Mouse (Mus musculus) lung, postnatal 10 days (tissue): ENCODE measurements around the gene Samd4.

Experiments used
- DNase-seq: peaks from one replicate; pipeline ENCODE4 v3.0.0; 2021

The Samd4 gene

DNA sequence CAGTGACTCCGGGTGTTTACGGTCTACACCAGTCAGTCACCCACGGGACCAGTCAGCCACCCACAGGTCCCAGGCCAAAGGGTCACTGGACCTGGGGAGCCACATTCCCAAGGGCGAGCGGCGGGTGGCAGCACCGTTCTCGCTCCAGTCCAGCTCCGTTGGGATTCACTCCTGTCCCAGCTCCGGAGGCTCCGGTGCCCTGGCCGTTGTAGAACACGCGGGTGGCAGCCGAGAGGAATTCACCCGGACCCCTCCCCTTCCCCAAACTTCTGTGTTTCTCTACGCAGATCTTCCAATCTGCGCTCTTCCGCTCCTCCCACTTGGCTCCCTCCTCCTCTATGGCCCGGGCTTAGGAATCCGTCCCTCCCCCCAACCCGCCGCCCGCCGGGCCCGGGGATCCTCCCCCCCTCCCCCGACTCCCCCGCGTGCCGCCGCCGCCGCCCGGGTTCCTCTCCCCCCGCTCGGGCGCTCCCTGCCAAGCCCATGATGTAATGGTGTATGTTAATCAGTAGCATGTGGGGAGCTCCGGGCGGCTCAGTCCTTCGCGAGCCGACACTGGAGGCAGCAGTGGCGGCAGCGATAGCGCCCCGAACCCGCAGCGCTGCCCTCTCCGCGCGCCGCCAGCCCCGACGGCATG lies at the start of gene Samd4:
Gene Samd4, plus strand, starts transcription at position 424 of the 637 bp plus-strand sequence.
- peak; percentile 91 for DNase-seq

DNA sequence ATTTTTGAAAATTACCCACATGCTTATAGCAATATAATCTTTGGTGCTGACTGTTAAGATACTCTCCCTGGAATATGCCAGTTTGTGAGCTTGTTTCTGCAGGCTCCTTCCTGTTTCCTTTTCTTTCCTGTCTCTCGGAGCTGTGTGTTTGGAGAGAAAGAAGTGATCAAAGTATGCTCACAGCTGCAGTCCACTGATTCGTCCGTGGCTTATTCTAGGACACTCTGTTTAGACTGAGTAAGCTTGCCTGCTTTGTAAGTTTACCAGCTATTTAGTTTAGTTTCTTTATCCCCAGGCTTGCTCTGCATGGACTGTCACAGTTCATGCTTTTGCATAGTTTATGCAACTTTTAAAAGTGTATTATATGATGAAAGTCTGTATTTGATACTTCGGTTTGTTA lies 43.3 kb upstream of the Samd4 start:
- DNase-seq = peak; percentile 44

- no peak for DNase-seq
These were observed 36.9 kb upstream of the Samd4 start for GRCm38 (mm10) chr14:46845706-46846105.

DNA sequence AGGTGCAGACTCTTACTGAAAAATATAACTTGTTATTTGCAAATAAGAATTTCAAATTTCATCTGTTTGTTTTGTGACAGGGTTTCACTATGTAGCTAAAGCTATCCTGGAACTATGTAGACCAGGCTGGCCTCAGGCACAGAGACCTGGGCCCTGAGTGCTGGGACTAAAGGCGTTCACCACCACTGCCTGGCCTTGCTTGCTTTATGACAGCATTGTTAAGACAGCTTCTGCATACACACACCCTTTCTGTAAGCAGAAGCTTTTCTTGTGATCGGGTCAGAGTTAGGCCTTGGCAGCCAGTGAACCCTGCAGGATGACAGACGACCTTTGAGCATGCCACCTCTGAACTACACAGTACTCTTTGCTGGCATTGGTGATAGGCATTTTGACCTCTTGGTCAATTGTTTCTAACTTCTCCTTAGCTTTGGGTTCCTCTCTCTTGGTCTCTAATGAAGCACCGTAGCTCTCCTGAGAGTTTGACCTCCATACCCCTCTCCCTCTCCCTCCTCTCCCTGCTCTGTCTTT lies 34.5 kb upstream of the Samd4 start:
- DNase-seq = no peak

DNA sequence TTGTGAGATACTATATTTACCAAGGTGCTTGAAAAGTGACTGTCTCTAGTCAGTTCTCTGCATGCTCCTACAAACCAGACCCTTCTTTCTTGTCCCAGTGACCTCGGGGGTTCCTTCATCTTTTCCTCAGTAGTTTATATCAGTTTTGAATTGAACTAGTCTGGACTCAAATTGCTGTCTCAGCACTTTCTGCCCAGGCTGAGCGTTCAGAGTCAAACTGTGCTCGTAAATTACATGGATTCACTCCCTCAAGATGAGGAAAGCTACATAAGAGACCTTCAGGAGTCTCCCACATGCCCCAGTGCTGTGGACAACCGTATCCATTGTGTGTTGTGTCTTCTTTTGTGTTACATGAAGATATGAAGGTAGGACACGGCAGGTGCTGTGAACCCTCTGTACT lies 33.9 kb upstream of the Samd4 start:
- DNase-seq = no peak

DNA sequence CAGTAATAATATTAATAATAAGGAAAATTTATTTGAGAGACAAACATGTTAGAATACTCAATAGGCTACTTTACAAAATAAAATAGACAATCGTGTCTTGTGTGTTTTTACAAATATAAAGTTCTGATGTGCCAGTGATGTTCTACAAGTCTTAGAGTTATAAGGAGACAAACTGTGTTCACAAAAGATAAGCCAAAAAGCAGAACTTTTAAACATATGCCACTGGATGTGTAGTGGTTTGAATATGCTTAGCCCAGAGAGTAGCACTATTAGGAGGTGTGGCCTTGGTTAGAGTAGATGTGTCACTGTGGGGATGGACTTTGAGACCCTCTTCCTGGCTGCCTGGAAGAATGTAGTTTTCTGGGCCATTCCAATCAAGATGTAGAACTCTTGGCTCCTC lies 32.9 kb upstream of the Samd4 start:
- no peak for DNase-seq

DNA sequence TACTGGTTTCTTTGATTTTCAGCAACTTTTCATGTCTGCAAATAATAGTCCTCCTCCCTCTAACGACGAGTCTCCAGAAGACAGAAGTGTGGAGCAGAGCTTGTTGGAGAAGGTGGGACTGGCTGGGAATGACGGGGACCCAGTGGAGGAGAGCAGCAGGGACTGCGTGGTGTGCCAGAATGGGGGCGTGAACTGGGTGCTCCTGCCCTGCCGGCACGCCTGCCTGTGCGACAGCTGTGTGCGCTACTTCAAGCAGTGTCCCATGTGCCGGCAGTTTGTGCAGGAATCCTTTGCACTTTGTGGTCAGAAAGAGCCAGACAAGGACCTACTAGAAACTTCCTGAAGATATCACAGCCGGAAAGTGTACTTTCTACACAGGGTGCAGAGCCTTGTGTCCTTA lies 29.0 kb upstream of the Samd4 start:
- DNase-seq = peak; percentile 36

- DNase-seq = no peak
These were observed 19.7 kb upstream of the Samd4 start for GRCm38 (mm10) chr14:46862922-46863321.

DNA sequence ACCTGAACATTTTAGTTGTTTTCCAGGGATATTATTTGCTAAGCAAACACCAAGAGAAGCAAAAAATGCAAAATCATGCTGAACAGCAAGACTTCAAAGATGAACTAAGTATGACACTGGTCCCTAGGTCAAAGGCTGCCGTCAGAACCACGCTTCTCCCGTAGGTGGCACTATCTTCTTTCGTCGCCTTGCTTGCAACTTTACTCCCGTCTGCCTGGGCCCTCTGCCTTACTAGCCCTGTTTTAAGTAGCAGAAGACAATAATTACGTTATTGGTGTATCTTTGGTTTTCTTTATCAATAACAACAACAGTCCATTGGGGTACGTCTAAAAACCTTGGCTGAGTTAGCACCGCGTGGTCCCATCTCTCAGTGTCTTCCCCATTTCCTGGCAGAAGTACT lies 1.7 kb upstream of the Samd4 start:
- peak; percentile 83 for DNase-seq

DNA sequence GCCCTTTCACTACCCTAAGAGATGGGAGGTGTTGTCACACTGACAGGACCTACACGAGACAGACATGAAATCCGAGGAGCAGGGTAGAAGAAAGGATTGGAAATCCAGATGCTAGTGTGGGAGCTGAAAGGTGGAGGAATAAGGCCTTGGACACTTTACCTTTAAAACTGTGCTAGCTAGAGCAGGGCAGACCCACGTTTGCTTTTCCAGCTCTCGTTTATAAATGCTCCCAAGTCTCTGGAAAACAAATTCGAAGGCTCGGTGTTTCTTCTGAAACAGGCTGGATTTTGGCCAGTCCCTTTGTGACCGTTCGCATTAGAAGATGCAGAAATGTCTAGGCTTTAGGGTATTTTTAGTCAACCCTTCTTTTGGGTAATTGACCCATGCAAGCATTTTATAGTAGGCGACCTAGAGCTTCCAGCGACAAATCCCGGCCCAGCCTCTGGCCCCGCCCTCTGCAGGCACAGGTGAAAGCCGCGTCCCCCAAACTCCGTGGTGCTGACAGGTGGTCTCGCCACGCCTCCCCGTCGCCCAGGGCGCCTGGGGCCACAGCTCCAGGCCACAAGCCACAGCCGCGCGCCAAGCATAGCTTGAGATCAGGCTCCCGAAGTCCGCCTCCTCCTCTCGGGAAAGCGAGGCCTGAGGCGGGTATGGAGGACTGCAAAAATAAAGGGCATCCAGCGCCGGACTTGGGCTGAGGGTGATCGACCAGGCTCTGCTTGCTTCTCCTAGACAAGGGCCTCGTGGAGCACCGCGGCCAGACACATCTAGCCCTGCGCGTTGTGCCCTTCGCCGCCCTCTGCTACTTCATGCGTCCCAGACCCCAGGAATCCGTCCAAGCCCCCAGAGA lies 848 bp upstream of the Samd4 start:
- no peak for DNase-seq

- DNase-seq = peak; percentile 73
These were observed 615 bp downstream of the Samd4 start for GRCm38 (mm10) chr14:46883068-46883870.

GRCm38 (mm10) chr14:46883871-46884441 lies 1.3 kb downstream of the Samd4 start:
- DNase-seq = peak; percentile 59

- peak; percentile 66 for DNase-seq
These were observed 2.2 kb downstream of the Samd4 start for GRCm38 (mm10) chr14:46884701-46885428.

- DNase-seq = peak; percentile 6
These were observed 2.7 kb downstream of the Samd4 start for GRCm38 (mm10) chr14:46885429-46885755.

DNA sequence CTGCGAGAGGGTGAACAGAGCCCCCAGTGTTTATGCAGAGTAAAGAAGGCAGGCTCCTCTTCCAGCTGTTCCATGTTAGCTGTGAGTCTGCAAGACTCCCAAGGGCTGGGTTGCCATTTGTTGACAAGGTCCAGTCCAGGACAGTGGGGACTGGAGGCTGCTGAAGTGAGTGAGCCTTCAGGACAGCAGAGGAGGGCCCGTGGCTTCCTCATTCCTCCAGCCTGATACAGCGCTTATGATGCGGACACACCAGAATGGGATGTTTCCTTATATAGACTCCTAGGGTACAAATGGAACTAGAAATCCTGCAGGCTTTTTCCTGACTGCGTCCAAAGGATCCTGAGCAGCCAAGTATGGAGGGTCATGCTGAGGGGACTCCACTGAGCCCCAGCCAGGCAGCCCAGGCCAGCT lies 3.2 kb downstream of the Samd4 start:
- peak; percentile 66 for DNase-seq

DNA sequence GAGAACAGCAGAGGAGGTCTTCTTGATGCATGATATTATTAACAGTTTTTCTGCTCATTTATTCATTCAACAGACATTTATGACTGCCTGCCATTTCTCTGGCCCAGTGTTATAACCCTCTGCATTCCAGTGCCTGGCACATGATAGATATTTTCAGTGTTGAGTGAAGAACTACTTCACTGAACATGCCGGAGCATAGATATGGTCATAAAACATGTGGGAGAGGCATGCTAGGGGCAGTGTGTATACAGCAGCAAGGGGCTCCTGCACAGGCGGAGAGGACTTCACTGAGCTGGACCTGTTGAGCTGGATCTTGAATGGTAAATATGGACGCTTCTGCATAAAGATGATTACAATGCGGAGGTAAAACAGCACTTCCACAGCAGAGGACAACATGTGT lies 6.4 kb downstream of the Samd4 start:
- DNase-seq = no peak

DNA sequence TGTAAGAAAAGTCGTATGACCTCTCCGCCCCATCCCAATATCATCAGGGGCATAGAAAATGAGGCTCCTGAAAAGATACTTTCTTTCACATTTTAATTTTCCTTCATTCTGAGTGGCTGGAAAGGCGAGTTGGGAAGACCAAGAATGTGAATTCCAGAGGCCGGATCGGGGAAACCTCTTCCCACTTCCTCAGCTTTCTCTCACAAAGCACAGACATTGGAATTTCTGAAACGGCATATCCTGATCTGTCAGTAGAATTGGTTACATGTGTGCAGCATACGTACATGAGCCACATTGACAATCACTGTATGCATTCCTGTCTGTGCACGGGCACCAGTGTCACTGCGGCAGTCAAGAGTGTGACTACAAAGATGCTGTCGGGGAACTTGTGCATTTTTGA lies 11.3 kb downstream of the Samd4 start:
- no peak for DNase-seq

DNA sequence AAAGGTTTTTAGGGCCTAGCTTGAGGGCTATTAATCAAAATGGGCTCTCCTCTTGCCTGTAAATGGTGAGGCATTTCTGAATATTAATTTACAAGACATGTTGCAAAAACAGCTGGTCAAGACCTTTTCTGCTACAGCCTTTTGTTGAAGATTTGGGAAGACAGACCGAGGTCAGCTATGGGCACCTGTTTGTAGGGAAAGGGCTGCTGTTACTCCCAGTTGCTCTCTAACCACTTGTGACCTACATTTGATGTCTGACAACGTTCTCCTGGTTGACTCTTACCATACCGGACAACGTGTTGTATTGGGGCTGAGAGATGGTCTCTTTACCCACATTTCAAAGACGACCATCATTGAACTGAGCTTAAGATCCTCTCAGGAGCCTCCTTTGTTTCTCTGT lies 15.3 kb downstream of the Samd4 start:
- DNase-seq = no peak

DNA sequence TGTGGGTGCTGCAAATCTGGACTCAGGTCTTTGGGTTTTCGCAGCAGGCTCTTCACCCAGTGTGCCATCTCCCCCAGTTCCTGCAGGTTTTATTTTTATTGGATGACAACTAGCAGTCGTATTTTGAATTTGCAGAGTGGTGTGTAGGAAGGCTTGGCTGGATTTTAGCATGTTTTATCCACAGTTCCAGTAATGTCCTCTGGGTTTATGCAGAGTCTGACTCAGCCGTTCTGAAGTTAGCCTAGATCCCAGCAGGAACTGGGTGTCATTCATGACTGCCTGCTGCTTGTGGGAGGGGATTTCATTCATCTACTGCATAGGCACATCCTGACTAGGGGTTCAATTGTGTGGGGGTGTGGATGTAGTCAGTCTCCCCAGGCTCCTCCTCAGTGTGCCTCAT lies 16.0 kb downstream of the Samd4 start:
- DNase-seq = no peak

DNA sequence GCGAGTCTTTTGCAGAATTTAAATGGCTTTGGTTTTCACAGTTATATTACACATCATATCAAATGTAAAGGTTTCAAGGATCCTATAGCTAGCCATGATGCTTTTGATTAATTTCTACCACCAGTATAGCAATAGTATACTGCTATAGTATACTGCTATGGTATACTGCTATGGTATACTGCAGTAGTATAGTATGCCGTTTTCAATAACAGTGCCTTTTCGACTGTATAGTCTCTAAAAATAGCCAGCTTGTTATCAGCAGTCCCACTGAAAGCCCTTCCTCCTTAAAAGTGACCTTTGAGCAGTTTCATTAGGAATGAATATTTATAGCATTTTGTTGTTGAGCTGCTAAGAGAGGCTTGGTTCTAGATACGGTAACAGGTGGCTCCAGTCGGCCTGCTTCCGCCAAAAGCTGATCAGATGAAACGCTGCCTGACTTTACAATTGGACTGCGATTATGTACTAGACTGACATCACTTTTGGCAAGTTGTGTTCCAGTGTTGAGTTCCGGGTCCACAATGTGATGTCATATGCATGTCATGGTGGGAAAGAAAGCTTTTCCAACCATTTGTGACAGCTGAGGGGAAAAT lies 19.9 kb downstream of the Samd4 start:
- DNase-seq = no peak

DNA sequence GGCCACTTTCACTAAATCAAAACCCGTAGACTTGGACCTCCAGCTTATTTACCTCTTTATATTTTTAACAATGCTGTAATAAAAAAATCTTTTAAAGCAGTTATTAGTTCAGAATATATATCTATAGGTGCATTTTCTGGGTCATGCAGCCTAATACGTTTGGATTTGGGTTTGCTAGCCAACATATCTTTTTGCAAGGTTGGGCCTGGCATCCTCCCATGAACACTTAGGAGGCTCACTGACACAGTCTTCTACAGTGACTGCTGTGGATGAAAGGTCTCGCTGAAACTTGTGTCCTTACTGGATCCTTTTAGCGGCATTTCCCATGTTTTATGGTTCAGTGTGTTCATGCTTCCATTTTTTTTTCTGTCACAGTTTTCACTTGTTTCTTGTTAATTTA lies 21.6 kb downstream of the Samd4 start:
- no peak for DNase-seq

- DNase-seq = no peak
These were observed 26.2 kb downstream of the Samd4 start for GRCm38 (mm10) chr14:46908858-46909257.
